Mouse (Mus musculus) megakaryocyte, embryonic 14.5 days (primary cell): Measurements from ENCODE around the gene Pitpnm2.

Experiments used
- FLI1 ChIP-seq: IDR thresholded peaks from 2 replicates; pipeline ENCODE4 v1.6.1; 2012; ENCODE audit warnings: low read length, inconsistent platforms, mixed read lengths
- GATA1 ChIP-seq: IDR thresholded peaks from 3 replicates; pipeline ENCODE4 v1.6.1; 2012; ENCODE audit warnings: mixed read lengths, low read length, inconsistent platforms, borderline replicate concordance

- TF ChIP-seq GATA1 (no peak), FLI1 (no peak)
These were observed 65.4 kb downstream of the Pitpnm2 start for GRCm38 (mm10) chr5:124184191-124184590.
